Mouse (Mus musculus) myocyte (in vitro differentiated cells): ENCODE data around the gene Pick1.

Source experiments
- CEBPB ChIP-seq: IDR thresholded peaks from 2 replicates; pipeline ENCODE4 v1.6.1; 2011; ENCODE audit warnings: mild to moderate bottlenecking, moderate library complexity; ENCODE audit not compliant: poor library complexity, insufficient read depth, severe bottlenecking
- E2F4 ChIP-seq: IDR thresholded peaks from one replicate; pipeline ENCODE4 v1.6.1; 2011; ENCODE audit warnings: mild to moderate bottlenecking, control low read depth, moderate library complexity; ENCODE audit not compliant: insufficient read depth
- MAX ChIP-seq: IDR thresholded peaks from one replicate; pipeline ENCODE4 v1.6.1; 2011; ENCODE audit warnings: low read depth, mild to moderate bottlenecking, control low read depth
- MYOD1 ChIP-seq, 3 experiments: IDR thresholded peaks; one replicate each; pipeline ENCODE4 v1.6.1; 2011; ENCODE audit warnings: control low read depth in 2 of 3, low read depth in 2 of 3, mild to moderate bottlenecking in 2 of 3, moderate library complexity in 1 of 3; ENCODE audit not compliant: insufficient read length in 2 of 3, control insufficient read depth in 1 of 3
- MYOG ChIP-seq, 3 experiments: IDR thresholded peaks; one replicate each; pipeline ENCODE4 v1.6.1; 2011; ENCODE audit warnings: control low read depth in 2 of 3, low read depth in 2 of 3, mild to moderate bottlenecking in 2 of 3; ENCODE audit not compliant: insufficient read length in 2 of 3, control insufficient read depth in 1 of 3, insufficient read depth in 1 of 3
- POLR2A ChIP-seq: IDR thresholded peaks from one replicate; pipeline ENCODE4 v1.6.1; 2011; ENCODE audit warnings: low read depth, mild to moderate bottlenecking, control low read depth, moderate library complexity; ENCODE audit not compliant: insufficient read length
- POLR2AphosphoS2 ChIP-seq: IDR thresholded peaks from one replicate; pipeline ENCODE4 v1.6.1; 2011; ENCODE audit warnings: low read depth, control low read depth; ENCODE audit not compliant: insufficient read length
- REST ChIP-seq: IDR thresholded peaks from one replicate; pipeline ENCODE4 v1.6.1; 2011; ENCODE audit warnings: mild to moderate bottlenecking, control low read depth, moderate library complexity; ENCODE audit not compliant: insufficient read depth, insufficient read length
- SRF ChIP-seq: IDR thresholded peaks from one replicate; pipeline ENCODE4 v1.6.1; 2011; ENCODE audit warnings: low read depth; ENCODE audit not compliant: control insufficient read depth, insufficient read length
- TCF12 ChIP-seq: IDR thresholded peaks from one replicate; pipeline ENCODE4 v1.6.1; 2011; ENCODE audit warnings: mild to moderate bottlenecking, control low read depth; ENCODE audit not compliant: poor library complexity, insufficient read depth, severe bottlenecking
- TCF3 ChIP-seq: IDR thresholded peaks from one replicate; pipeline ENCODE4 v1.6.1; 2011; ENCODE audit warnings: low read depth, control low read depth; ENCODE audit not compliant: insufficient read length
- USF1 ChIP-seq: IDR thresholded peaks from one replicate; pipeline ENCODE4 v1.6.1; 2011; ENCODE audit warnings: low read depth, mild to moderate bottlenecking, control low read depth, moderate library complexity

- TF ChIP-seq SRF, result no peak
- TF ChIP-seq USF1, result no peak
- TF ChIP-seq POLR2A, result no peak
- no peak for TF ChIP-seq MAX
- TF ChIP-seq MYOD1 (IDR thresholded peaks at IDR 0.05; ENCODE audit: control insufficient read depth in 1 of 3, insufficient read length in 2 of 3, low read depth in 2 of 3), result no peak
- TF ChIP-seq POLR2AphosphoS2, result no peak
- no peak for TF ChIP-seq TCF12
- no peak for TF ChIP-seq TCF3
- no peak for TF ChIP-seq REST
- no peak for TF ChIP-seq CEBPB
- no peak for TF ChIP-seq E2F4
- TF ChIP-seq MYOG (IDR thresholded peaks at IDR 0.05; ENCODE audit: control insufficient read depth in 1 of 3, insufficient read depth in 1 of 3, insufficient read length in 2 of 3, low read depth in 2 of 3), result no peak
These were observed 16.1 kb upstream of the Pick1 start for GRCm38 (mm10) chr15:79212750-79213446.
